Mouse (Mus musculus): Measurements from ENCODE around the gene Kdm5a. TPM values are rescaled to one million over a fixed set of nuclear protein-coding genes. Genes with fewer than 3 reads are reported as not detected.
A peak's percentile ranks its signal among the peaks of the same experiment; 100 is the strongest.

Gene Kdm5a
- polyA plus RNA-seq, 1 experiment from 2014 or later, result 41.5 TPM

GRCm38 (mm10) chr6:120464406-120464939, 100.5 kb downstream of the Kdm5a start:
- no peaks in the 10 kb centered on the region for H3K36me3 ChIP-seq (ENCODE audit: control insufficient read depth, insufficient read depth, low read length)
- no peak overlapping the region for H3K9ac ChIP-seq (ENCODE audit: low read length)
- peaks cover 28% of the 10 kb centered on the region for H3K27me3 ChIP-seq (replicated peaks; ENCODE audit: control insufficient read depth, insufficient read depth, low read length)
- peaks cover 8% of the 10 kb centered on the region for H3K4me1 ChIP-seq (ENCODE audit: control insufficient read depth, insufficient read depth, low read length)
- no peak overlapping the region for H3K27ac ChIP-seq (ENCODE audit: low read depth, low read length)
- no peak for ATAC-seq
- WGBS, result 49% methylated on average over 9 of the region's 9 CpGs
- DNase-seq (ENCODE audit: low spot score), result no peak
- H3K4me2 ChIP-seq (ENCODE audit: low read length), result peak overlapping the region; percentile 65
- no peak overlapping the region for H3K4me3 ChIP-seq (ENCODE audit: low read depth, low read length)
- no peaks in the 10 kb centered on the region for H3K9me3 ChIP-seq (replicated peaks; ENCODE audit: control insufficient read depth, low read length)

- ATAC-seq (no peak), DNase-seq (ENCODE audit: low spot score) (no peak)
- 38% methylated on average over 4 of the region's 4 CpGs for WGBS
- H3K9me3 ChIP-seq (replicated peaks; ENCODE audit: control insufficient read depth, low read length), result no peaks in the 10 kb centered on the region
- no peaks in the 10 kb centered on the region for H3K36me3 ChIP-seq (ENCODE audit: control insufficient read depth, insufficient read depth, low read length)
- H3K4me2 ChIP-seq (ENCODE audit: low read length), result no peak overlapping the region
- H3K27me3 ChIP-seq (replicated peaks; ENCODE audit: control insufficient read depth, insufficient read depth, low read length), result peaks cover 28% of the 10 kb centered on the region
- H3K4me3 ChIP-seq (ENCODE audit: low read depth, low read length), result no peak overlapping the region
- H3K27ac ChIP-seq (ENCODE audit: low read depth, low read length), result no peak overlapping the region
- no peak overlapping the region for H3K9ac ChIP-seq (ENCODE audit: low read length)
- peaks cover 8% of the 10 kb centered on the region for H3K4me1 ChIP-seq (ENCODE audit: control insufficient read depth, insufficient read depth, low read length)
Observed at GRCm38 (mm10) chr6:120465393-120465792, 101.5 kb downstream of the Kdm5a start.

GRCm38 (mm10) chr6:120466609-120467329, 102.8 kb downstream of the Kdm5a start:
- Histone ChIP-seq H3K9ac (ENCODE audit: low read length) (no peak overlapping the region), H3K27ac (ENCODE audit: low read depth, low read length) (no peak overlapping the region), H3K27me3 (replicated peaks; ENCODE audit: control insufficient read depth, insufficient read depth, low read length) (peaks cover 28% of the 10 kb centered on the region), H3K4me3 (ENCODE audit: low read depth, low read length) (no peak overlapping the region), H3K9me3 (replicated peaks; ENCODE audit: control insufficient read depth, low read length) (no peaks in the 10 kb centered on the region), H3K4me1 (ENCODE audit: control insufficient read depth, insufficient read depth, low read length) (peaks cover 11% of the 10 kb centered on the region), H3K4me2 (ENCODE audit: low read length) (no peak overlapping the region), H3K36me3 (ENCODE audit: control insufficient read depth, insufficient read depth, low read length) (no peaks in the 10 kb centered on the region)
- 78% methylated on average over 10 of the region's 10 CpGs for WGBS
- DNase-seq (ENCODE audit: low spot score) (no peak), ATAC-seq (no peak)

GRCm38 (mm10) chr6:120468259-120468658, 104.3 kb downstream of the Kdm5a start:
- Histone ChIP-seq H3K4me2 (ENCODE audit: low read length) (no peak overlapping the region), H3K4me3 (ENCODE audit: low read depth, low read length) (no peak overlapping the region), H3K27me3 (replicated peaks; ENCODE audit: control insufficient read depth, insufficient read depth, low read length) (peaks cover 16% of the 10 kb centered on the region), H3K9me3 (replicated peaks; ENCODE audit: control insufficient read depth, low read length) (no peaks in the 10 kb centered on the region), H3K4me1 (ENCODE audit: control insufficient read depth, insufficient read depth, low read length) (peaks cover 23% of the 10 kb centered on the region), H3K27ac (ENCODE audit: low read depth, low read length) (no peak overlapping the region), H3K36me3 (ENCODE audit: control insufficient read depth, insufficient read depth, low read length) (no peaks in the 10 kb centered on the region), H3K9ac (ENCODE audit: low read length) (no peak overlapping the region)
- ATAC-seq, result no peak
- no peak for DNase-seq (ENCODE audit: low spot score)
- 97% methylated on average over 4 of the region's 4 CpGs for whole genome bisulfite sequencing

- DNase-seq (ENCODE audit: low spot score) (no peak), ATAC-seq (no peak)
- no peak overlapping the region for H3K4me2 ChIP-seq (ENCODE audit: low read length)
- no peaks in the 10 kb centered on the region for H3K9me3 ChIP-seq (replicated peaks; ENCODE audit: control insufficient read depth, low read length)
- H3K4me1 ChIP-seq (ENCODE audit: control insufficient read depth, insufficient read depth, low read length), result peaks cover 24% of the 10 kb centered on the region
- H3K36me3 ChIP-seq (ENCODE audit: control insufficient read depth, insufficient read depth, low read length), result no peaks in the 10 kb centered on the region
- no peak overlapping the region for H3K27ac ChIP-seq (ENCODE audit: low read depth, low read length)
- no peak overlapping the region for H3K4me3 ChIP-seq (ENCODE audit: low read depth, low read length)
- H3K27me3 ChIP-seq (replicated peaks; ENCODE audit: control insufficient read depth, insufficient read depth, low read length), result peaks cover 6% of the 10 kb centered on the region; the same call in 1 of the 2 replicates
- 71% methylated on average over 3 of the region's 3 CpGs for WGBS
- H3K9ac ChIP-seq (ENCODE audit: low read length), result no peak overlapping the region
Observed at GRCm38 (mm10) chr6:120469268-120469667, 105.3 kb downstream of the Kdm5a start.

DNA sequence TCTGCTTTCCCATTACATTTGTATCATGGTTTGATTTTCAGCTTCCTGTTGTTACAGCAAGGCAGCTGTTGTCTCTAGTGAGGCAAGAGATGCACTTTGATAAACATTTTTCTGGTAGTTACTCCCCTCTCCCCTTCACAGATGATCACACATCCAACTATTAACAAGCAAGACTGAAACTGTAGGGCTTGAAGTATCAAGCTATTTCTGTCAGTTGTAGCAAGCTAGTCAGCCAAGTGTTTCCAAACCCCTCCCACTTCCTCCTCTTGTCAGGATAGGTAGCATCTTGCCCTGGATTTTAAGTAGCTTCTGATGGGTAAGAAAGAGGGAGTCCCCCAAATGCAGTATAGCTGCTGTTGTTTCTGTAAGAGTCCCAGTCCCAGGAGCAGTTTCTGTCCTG, 105.8 kb downstream of the Kdm5a start:
- DNase-seq (ENCODE audit: low spot score) (no peak), ATAC-seq (no peak)
- H3K27ac ChIP-seq (ENCODE audit: low read depth, low read length), result no peak overlapping the region
- no peaks in the 10 kb centered on the region for H3K36me3 ChIP-seq (ENCODE audit: control insufficient read depth, insufficient read depth, low read length)
- 0 out of 2 replicates have a peak, but pooled peaks cover under 1% of the 10 kb centered on the region for H3K27me3 ChIP-seq (replicated peaks; ENCODE audit: control insufficient read depth, insufficient read depth, low read length)
- no peak overlapping the region for H3K4me2 ChIP-seq (ENCODE audit: low read length)
- H3K9me3 ChIP-seq (replicated peaks; ENCODE audit: control insufficient read depth, low read length), result no peaks in the 10 kb centered on the region
- H3K4me3 ChIP-seq (ENCODE audit: low read depth, low read length), result no peak overlapping the region
- no peak overlapping the region for H3K9ac ChIP-seq (ENCODE audit: low read length)
- peaks cover 25% of the 10 kb centered on the region for H3K4me1 ChIP-seq (ENCODE audit: control insufficient read depth, insufficient read depth, low read length)

DNA sequence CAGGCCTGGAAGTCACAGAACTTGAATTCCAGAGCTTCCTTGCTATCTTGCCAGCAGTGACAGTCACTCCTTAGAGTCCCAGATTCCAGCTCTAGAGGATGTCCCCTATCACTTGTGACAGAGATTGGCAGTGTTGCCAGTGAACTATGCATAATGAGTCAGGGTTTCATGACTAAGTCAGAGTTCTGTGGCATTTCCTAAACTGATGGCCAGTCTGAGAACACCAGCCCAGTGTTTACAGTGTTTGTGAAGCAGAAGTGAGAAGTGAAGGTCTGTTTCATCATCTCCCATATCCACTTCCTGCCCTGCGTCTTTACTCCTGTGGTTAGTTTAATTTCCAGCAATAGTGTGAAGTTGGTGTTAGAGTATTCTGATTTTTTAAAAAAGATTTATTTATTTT, 106.7 kb downstream of the Kdm5a start:
- no peak overlapping the region for H3K27ac ChIP-seq (ENCODE audit: low read depth, low read length)
- H3K4me3 ChIP-seq (ENCODE audit: low read depth, low read length), result no peak overlapping the region
- ATAC-seq (no peak), DNase-seq (ENCODE audit: low spot score) (no peak)
- H3K9me3 ChIP-seq (replicated peaks; ENCODE audit: control insufficient read depth, low read length), result no peaks in the 10 kb centered on the region
- 97% methylated on average over 1 of the region's 1 CpGs for WGBS
- H3K36me3 ChIP-seq (ENCODE audit: control insufficient read depth, insufficient read depth, low read length), result no peaks in the 10 kb centered on the region
- peaks cover 25% of the 10 kb centered on the region for H3K4me1 ChIP-seq (ENCODE audit: control insufficient read depth, insufficient read depth, low read length)
- no peak overlapping the region for H3K9ac ChIP-seq (ENCODE audit: low read length)
- H3K27me3 ChIP-seq (replicated peaks; ENCODE audit: control insufficient read depth, insufficient read depth, low read length), result no peaks in the 10 kb centered on the region
- H3K4me2 ChIP-seq (ENCODE audit: low read length), result no peak overlapping the region

DNA sequence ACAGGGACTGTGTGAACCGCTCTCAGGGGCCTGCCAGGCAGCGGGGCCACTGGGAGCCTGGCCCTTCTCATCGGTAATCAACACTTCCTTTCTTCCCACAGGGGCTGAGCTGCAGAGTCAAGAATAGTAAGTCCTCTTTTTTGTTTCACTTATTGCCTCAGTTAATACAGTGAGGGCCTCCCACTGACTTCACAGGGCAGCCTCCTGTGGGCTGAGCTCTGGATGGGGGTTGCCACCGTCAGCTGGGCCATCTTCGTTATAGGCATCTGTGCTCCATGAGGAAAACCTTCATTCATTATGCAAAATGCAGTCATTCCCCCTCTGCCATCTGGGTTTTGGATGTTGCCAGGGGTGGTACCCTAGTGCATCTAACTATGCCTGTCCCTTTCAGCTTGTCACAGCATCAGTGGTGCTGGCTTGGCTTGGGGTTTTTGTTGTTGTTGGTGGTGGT, 108.1 kb downstream of the Kdm5a start:
- DNase-seq (ENCODE audit: low spot score) (peak; percentile 85), ATAC-seq (peak; percentile 91)
- Histone ChIP-seq H3K27me3 (replicated peaks; ENCODE audit: control insufficient read depth, insufficient read depth, low read length) (no peaks in the 10 kb centered on the region), H3K36me3 (ENCODE audit: control insufficient read depth, insufficient read depth, low read length) (no peaks in the 10 kb centered on the region), H3K4me3 (ENCODE audit: low read depth, low read length) (no peak overlapping the region), H3K4me2 (ENCODE audit: low read length) (no peak overlapping the region; the same call in 1 of the 2 replicates), H3K4me1 (ENCODE audit: control insufficient read depth, insufficient read depth, low read length) (peaks cover 25% of the 10 kb centered on the region), H3K27ac (ENCODE audit: low read depth, low read length) (peak overlapping the region; percentile 76), H3K9me3 (replicated peaks; ENCODE audit: control insufficient read depth, low read length) (no peaks in the 10 kb centered on the region), H3K9ac (ENCODE audit: low read length) (no peak overlapping the region; the same call in 1 of the 2 replicates)
- 0% methylated on average over 5 of the region's 5 CpGs for WGBS

- ATAC-seq, result peak; percentile 78
- peak overlapping the region; percentile 76 for H3K27ac ChIP-seq (ENCODE audit: low read depth, low read length)
- 17% methylated on average over 8 of the region's 8 CpGs for WGBS
- no peak overlapping the region; the same call in 1 of the 2 replicates for H3K4me2 ChIP-seq (ENCODE audit: low read length)
- DNase-seq (ENCODE audit: low spot score), result peak; percentile 60
- no peaks in the 10 kb centered on the region for H3K27me3 ChIP-seq (replicated peaks; ENCODE audit: control insufficient read depth, insufficient read depth, low read length)
- H3K9me3 ChIP-seq (replicated peaks; ENCODE audit: control insufficient read depth, low read length), result no peaks in the 10 kb centered on the region
- H3K36me3 ChIP-seq (ENCODE audit: control insufficient read depth, insufficient read depth, low read length), result no peaks in the 10 kb centered on the region
- H3K9ac ChIP-seq (ENCODE audit: low read length), result peak overlapping the region; percentile 2; the same call in 1 of the 2 replicates
- H3K4me3 ChIP-seq (ENCODE audit: low read depth, low read length), result no peak overlapping the region
- peaks cover 25% of the 10 kb centered on the region for H3K4me1 ChIP-seq (ENCODE audit: control insufficient read depth, insufficient read depth, low read length)
Observed at GRCm38 (mm10) chr6:120472455-120473140, 108.7 kb downstream of the Kdm5a start.
